Mouse (Mus musculus) cerebellum, adult 2 months (tissue): Measurements from ENCODE around the gene Ccdc194. TPM values are rescaled to one million over a fixed set of nuclear protein-coding genes. Genes with fewer than 3 reads are reported as not detected.

ENCODE experiments used
- DNase-seq, 2 experiments: peaks; one replicate each; pipeline ENCODE4 v3.0.0; 2021
- H3K27ac ChIP-seq: fragments of 200-500 bp; 2 replicates; pipeline ENCODE4 v1.5.1; 2012; ENCODE audit warnings: low read length, control low read depth, inconsistent platforms; ENCODE audit not compliant: insufficient read depth
- H3K27me3 ChIP-seq: fragments of 200-500 bp; 2 replicates; pipeline ENCODE4 v1.6.1; 2012; ENCODE audit warnings: inconsistent platforms, mild to moderate bottlenecking, low read length, moderate library complexity; ENCODE audit not compliant: control insufficient read depth, insufficient read depth
- H3K4me1 ChIP-seq: fragments of 200-500 bp; 2 replicates; pipeline ENCODE4 v1.6.1; 2011; ENCODE audit warnings: low read length; ENCODE audit not compliant: control insufficient read depth, insufficient read depth
- H3K4me3 ChIP-seq: fragments of 200-500 bp; replicated peaks from 2 replicates; pipeline ENCODE3; 2011; ENCODE audit warnings: mild to moderate bottlenecking, low read depth, low read length, control low read depth; ENCODE audit not compliant: insufficient read depth
- CTCF ChIP-seq: fragments of 200-500 bp; IDR thresholded peaks from 2 replicates; pipeline ENCODE4 v1.5.1; 2011; ENCODE audit warnings: low read depth, mild to moderate bottlenecking, control low read depth, low read length, moderate library complexity, borderline replicate concordance; ENCODE audit not compliant: insufficient read depth
- POLR2A ChIP-seq: fragments of 200-500 bp; IDR thresholded peaks from 2 replicates; pipeline ENCODE4 v1.6.1; 2011; ENCODE audit warnings: low read length, control low read depth, borderline replicate concordance; ENCODE audit not compliant: insufficient read depth
- WGBS: fragments of 180-500 bp; shearing (Covaris S2); methylation state at CpG from one replicate; pipeline ENCODE4 v1.1.7; 2018; 5-methylcytosine and 5-hydroxymethylcytosine counted together
- polyA plus RNA-seq: library from polyadenylated mRNA; depleted of rRNA; stranded (reverse); fragments of >200 nt; gene quantifications from 2 replicates; pipeline ENCODE4 v1.2.3, GENCODE M21; 2012

Ccdc194 gene
- polyA plus RNA-seq, 1 experiment = 0.08 TPM

- Histone ChIP-seq H3K27ac (no peak overlapping the region), H3K4me3 (no peak overlapping the region), H3K27me3 (no peaks in the 10 kb centered on the region), H3K4me1 (peaks cover 15% of the 10 kb centered on the region)
- no peak for DNase-seq
- WGBS = 88% methylated on average over 11 of the region's 11 CpGs
- TF ChIP-seq POLR2A (no peak), CTCF (no peak)
Observed at GRCm38 (mm10) chr8:71478943-71479342, 46.6 kb downstream of the Ccdc194 start.

GRCm38 (mm10) chr8:71477196-71477845 is 48.2 kb downstream of the Ccdc194 start:
- no peaks in the 10 kb centered on the region for H3K27me3 ChIP-seq
- 46% methylated on average over 14 of the region's 14 CpGs for WGBS
- TF ChIP-seq CTCF (peak; percentile 58), POLR2A (no peak)
- peak overlapping the region; percentile 64 for H3K4me3 ChIP-seq
- no peak for DNase-seq
- 0 out of 2 replicates have a peak overlapping the region, but pooled peaks have one; percentile 42 for H3K27ac ChIP-seq
- peaks cover 15% of the 10 kb centered on the region for H3K4me1 ChIP-seq

GRCm38 (mm10) chr8:71476099-71476940 is 49.2 kb downstream of the Ccdc194 start:
- under 1% methylated on average over 104 of the region's 121 CpGs for WGBS
- Histone ChIP-seq H3K4me1 (peaks cover 15% of the 10 kb centered on the region), H3K27me3 (no peaks in the 10 kb centered on the region), H3K4me3 (peak overlapping the region; percentile 64), H3K27ac (peak overlapping the region; percentile 94)
- TF ChIP-seq POLR2A = peak; percentile 58
- TF ChIP-seq CTCF = no peak
- DNase-seq = peak; percentile 86 to 88

- TF ChIP-seq POLR2A (peak; percentile 4; the same call in 1 of the 2 replicates), CTCF (no peak)
- 9% methylated on average over 4 of the region's 4 CpGs for WGBS
- Histone ChIP-seq H3K27me3 (no peaks in the 10 kb centered on the region), H3K4me3 (peak overlapping the region; percentile 60), H3K27ac (peak overlapping the region; percentile 94; the same call in 1 of the 2 replicates), H3K4me1 (peaks cover 19% of the 10 kb centered on the region)
- no peak for DNase-seq
Observed at GRCm38 (mm10) chr8:71475702-71476075, 49.8 kb downstream of the Ccdc194 start.

- no peak overlapping the region for H3K4me3 ChIP-seq
- peak overlapping the region; percentile 94 for H3K27ac ChIP-seq
- DNase-seq = peak; percentile 65 to 67
- TF ChIP-seq CTCF (no peak), POLR2A (peak; percentile 11; the same call in 1 of the 2 replicates)
- H3K4me1 ChIP-seq = peaks cover 25% of the 10 kb centered on the region
- H3K27me3 ChIP-seq = no peaks in the 10 kb centered on the region
- 63% methylated on average over 25 of the region's 25 CpGs for WGBS
Observed at GRCm38 (mm10) chr8:71474785-71475701, 50.5 kb downstream of the Ccdc194 start.

GRCm38 (mm10) chr8:71474344-71474743 is 51.2 kb downstream of the Ccdc194 start:
- TF ChIP-seq POLR2A (no peak), CTCF (no peak)
- peaks cover 30% of the 10 kb centered on the region for H3K4me1 ChIP-seq
- H3K27ac ChIP-seq = no peak overlapping the region
- H3K27me3 ChIP-seq = no peaks in the 10 kb centered on the region
- DNase-seq = no peak
- WGBS = 82% methylated on average over 18 of the region's 18 CpGs
- no peak overlapping the region for H3K4me3 ChIP-seq
